17 mouse cellular contexts compared by ENCODE assay signal in genomic region chr12:4358100-4358499, GRCm38 (mm10).
"Had no signal": no experiment of that assay in that cellular context is flagged by ENCODE, and none has a peak within 500 bp of the region (broad histone marks: within the 10 kb centered on the region; RNA-seq: fewer than 3 reads in every experiment).

No protein-coding gene starts in this region.

- H3K36me3 ChIP-seq: lung, embryonic 15.5 days; midbrain, embryonic 10.5 days; midbrain, embryonic 12.5 days; neural tube, embryonic 12.5 days had no signal

- H3K27me3 ChIP-seq: lung, embryonic 15.5 days; midbrain, embryonic 12.5 days; neural tube, embryonic 12.5 days had no signal

- H3K4me3 ChIP-seq: lung, embryonic 15.5 days; midbrain, embryonic 10.5 days; midbrain, embryonic 12.5 days; neural tube, embryonic 12.5 days had no signal

- H3K9me3 ChIP-seq: lung, embryonic 15.5 days; midbrain, embryonic 10.5 days; midbrain, embryonic 12.5 days; neural tube, embryonic 12.5 days had no signal

- DNase-seq: liver, postnatal 0 days; lung, adult 2 months; lung, postnatal 4 days; midbrain, embryonic 14.5 days; right cerebral cortex, adult 18-20 months; right cerebral cortex, postnatal 25 days; right cerebral cortex, postnatal 4 days; spleen, adult 18-20 months; thymus, adult 18-20 months; thymus, postnatal 14 days; thymus, postnatal 36 days had no signal

- ATAC-seq: liver, postnatal 0 days; lung, postnatal 0 days; midbrain, embryonic 16.5 days had no signal
